Mouse (Mus musculus) erythroblast, adult 5-6 weeks (primary cell): Measurements from ENCODE around the gene Btnl2. TPM values are rescaled to one million over a fixed set of nuclear protein-coding genes. Genes with fewer than 3 reads are reported as not detected.
A peak's percentile ranks its signal among the peaks of the same experiment; 100 is the strongest.

Source experiments
- ATAC-seq: replicated peaks from 2 replicates; pipeline ENCODE4 v1.8.0; 2016; ENCODE audit warnings: moderate number of reproducible peaks, mild to moderate bottlenecking, moderate TSS enrichment, inconsistent platforms; ENCODE audit not compliant: poor library complexity, low FRiP score, severe bottlenecking
- total RNA-seq, 2 experiments: library from RNA; stranded (forward) in 1 of 2; stranded (reverse) in 1 of 2; fragments of 150-400 nt in 1 of 2; fragments of 200-764, 138-1000 nt in 1 of 2; gene quantifications; 2 replicates each; pipeline versions ENCODE4 v1.2.3 to v1.2.4; 2015 to 2017; ENCODE audit warnings: low replicate concordance in 2 of 2

Btnl2 gene
- total RNA-seq, 2 experiments from 2014 or later, result 0.09 to 0.96 TPM

DNA sequence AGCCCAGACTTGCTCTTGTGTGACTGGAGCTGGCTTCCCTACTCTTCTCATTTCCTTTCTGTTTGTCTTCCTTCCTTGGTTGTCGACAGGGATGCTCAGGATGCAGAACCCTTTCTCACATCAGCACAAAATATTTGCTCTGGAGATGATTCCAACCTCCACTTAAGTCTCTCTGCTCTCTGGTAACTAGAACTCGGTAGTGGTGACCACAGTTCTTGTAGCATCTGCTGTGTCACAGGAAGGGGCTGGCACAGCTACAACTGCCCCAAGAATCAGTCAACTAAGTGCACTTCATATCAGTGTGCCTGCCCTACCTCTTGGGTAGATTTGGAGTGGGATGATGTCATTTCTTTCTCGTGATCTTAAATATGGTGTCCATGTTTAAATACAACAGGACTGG is 8.6 kb upstream of the Btnl2 start:
- no peak for ATAC-seq

DNA sequence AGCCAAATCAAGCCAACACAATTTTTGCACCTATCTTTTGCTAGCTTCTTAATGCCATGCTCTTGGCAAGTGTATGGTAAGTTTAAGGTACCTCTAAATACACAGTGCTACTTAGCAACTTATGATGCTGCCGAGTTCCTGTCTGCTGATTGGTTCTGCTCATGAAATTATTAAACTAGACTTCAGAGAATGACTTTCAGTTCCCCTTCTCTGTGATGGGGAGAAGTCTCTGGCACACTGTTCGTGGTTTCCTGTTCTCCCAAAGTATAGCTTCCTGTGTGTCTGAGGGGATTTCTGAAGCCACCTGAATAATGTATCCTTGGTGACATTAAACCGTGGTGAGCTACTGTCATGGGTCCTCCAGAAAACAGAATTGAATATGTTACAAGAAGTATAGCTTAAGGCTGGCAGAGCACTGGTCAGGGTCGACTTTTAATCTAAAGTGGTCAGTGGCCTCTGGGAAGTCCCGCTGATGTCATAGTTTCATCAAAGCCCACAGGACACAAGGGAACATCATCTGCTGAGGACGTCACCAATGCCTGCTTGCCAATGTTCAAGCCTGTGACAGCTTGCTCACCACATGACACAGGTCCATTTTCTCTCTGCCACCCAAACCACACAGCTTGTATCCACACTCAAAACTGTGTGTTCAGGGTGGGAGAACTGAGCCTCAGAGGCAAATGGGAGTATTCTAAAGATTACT is 6.9 kb upstream of the Btnl2 start:
- no peak for ATAC-seq

DNA sequence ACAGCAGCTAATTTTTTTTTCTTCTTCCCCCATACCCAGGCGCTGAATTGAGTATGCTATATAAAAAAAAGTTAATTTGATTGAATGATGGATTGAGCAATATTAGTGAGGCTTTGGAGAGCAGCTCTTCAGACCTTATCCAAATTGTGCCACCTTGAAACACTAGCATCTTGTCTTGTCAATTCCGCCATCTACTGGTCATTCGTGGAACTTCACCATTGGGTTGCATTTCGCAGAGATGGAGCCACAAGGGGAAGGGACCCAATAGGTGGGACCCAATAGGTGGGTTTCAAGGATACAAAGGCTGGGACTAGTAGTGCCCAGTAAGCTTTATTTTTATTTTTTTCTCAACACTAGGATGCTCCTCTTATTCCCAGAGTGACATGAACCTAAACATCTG is 5.2 kb upstream of the Btnl2 start:
- ATAC-seq, result peak; percentile 75

DNA sequence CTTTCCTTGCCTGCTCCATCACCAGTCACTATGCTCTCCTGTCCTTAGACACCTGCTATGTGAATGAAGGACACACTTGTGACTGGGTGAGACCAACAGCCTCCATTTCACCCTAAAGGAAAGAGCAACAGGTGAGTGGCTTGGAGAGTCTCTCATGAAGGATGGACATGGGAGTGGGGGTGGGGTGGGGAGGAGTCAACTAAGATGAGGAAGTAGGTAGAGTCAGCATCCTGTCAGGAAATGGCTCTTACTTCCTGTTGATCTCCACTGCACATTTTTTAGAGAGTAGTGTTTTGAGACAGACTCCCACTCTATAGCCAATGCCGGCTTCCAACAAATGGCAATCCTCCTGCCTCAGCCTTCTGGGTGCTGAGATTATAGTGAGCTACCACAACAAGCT is 318 bp downstream of the Btnl2 start:
- no peak for ATAC-seq

DNA sequence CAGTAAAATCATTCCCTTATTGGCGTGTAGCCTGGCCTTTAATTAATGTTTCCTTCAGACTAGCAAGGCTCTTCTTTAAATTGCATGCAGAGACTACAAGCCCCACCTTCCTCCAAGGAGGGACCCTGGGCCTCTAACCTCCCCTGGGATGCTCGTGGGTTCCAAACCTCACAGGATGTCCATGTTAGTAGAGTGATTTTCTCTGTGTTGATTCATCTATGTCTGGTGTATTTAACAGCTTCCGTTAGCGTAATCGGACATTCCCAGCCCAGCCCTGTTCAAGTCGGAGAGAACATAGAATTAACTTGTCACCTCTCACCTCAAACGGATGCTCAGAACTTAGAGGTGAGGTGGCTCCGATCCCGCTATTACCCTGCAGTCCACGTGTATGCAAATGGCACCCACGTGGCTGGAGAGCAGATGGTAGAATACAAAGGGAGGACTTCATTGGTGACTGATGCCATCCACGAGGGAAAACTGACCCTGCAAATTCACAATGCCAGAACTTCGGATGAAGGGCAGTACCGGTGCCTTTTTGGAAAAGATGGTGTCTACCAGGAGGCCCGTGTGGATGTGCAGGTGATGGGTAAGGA is 8.4 kb downstream of the Btnl2 start:
- ATAC-seq, result no peak

DNA sequence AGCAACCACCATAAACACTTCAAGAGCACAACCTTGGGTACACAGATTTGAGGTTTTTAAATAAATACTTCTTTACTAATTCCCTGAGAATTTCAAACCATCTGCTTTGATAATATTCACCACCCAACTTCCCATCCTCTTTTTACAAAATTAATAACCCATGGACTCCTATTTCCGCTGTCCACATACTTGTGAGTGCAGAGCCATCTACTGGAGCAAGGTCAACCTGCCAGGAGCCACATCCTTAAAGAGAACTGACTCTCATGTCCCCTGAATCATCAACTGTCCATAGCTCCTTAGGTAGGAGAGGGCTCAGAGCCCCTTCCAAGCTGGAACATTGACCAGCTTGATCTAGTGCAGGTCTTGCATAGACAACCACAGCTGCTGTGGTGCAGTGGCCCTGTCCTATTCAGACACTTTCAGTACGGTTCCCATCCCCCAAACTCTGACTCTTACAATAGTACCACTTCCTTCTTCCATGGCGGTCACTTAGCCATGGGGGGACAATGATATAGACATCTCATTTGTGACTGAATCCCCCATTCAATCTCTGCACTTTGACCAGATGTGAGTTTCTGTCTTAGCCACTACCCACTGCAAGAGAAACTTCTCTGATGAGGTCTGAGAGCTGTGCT is 9.2 kb downstream of the Btnl2 start:
- ATAC-seq, result no peak

DNA sequence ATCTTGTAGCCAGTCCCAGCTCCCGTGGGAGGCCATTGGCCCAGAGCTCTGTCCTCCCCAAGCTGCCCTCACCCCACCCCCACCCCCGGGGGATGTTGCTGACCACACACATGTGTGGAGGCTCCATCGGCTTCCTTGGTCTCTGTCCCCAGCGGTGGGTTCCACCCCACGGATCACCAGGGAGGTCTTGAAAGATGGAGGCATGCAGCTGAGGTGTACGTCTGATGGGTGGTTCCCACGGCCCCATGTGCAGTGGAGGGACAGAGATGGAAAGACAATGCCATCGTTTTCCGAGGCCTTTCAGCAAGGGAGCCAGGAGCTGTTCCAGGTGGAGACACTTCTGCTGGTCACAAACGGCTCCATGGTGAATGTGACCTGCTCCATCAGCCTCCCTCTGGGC is 10.4 kb downstream of the Btnl2 start:
- ATAC-seq, result no peak

DNA sequence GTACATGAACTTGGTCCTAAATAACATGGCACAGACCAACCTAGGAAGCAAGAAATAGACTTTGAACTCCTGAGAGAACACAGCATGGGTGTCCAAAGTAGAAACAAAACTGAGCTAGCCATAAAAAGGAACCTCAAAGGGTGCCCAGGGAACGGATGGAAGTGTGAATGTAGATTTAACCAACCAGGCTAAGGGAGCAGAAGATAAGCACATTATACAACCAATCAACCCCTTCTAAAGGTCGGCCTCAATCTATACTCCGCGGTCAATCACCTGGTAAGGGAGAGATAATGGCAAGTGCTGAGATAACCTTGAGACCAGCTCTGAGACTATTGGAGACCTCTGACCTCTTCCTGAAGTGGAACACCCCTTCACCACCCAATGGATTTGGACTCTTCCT is 15.9 kb downstream of the Btnl2 start:
- no peak for ATAC-seq

DNA sequence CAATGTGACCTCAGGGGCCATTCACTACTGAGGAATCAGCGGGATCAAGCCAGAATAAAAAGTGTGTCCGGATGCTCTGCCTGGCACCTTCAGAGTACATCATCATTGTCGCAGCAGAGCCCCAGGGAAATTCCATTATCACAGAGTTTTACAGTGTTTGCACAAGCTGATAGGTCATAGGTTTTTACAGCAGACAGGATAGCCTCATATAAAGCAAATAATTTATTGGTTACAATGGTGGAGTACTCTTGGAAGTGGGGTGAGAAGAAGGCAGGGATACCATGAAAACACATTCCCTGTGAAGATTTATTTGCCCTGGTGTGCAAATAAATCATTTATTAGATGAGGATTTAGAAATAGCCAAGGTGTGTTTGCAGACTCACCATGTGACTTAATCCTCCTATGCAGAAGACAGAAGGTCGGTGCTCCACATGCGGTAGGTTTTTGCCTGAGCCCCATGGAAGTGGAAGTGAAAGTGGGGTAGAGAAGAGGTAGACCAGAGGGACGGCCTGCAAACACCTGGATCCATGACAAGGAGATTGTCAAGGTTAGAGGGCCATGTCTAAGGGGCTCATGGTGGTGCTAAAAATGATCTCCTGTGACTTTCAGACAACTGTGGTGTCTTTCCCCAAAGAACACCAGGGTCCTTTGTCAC is 18.6 kb downstream of the Btnl2 start:
- no peak for ATAC-seq

DNA sequence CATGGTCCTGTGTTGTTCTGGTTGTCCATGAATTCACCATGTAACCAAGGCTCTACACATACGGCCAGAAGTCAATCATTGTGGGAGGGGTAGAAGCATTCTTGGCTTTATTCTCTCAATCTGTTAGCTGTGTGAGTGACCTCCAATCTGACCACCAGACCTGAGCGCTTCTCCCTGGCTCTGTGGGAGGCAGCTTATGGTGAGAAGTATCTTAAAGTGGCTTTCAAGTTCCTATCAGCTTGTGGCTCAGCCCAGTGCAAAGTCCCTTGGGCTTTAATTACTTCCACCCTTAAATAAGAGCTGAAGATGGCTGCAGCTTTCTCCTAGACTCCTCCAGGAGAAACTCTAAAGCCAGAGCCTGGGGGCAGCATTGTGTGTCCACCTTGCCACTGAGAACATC is 22.2 kb downstream of the Btnl2 start, which contains the start of gene Btnl1:
Btnl1 (plus strand) TSS at position 286 of the 400 bp plus-strand sequence.
- ATAC-seq, result no peak

DNA sequence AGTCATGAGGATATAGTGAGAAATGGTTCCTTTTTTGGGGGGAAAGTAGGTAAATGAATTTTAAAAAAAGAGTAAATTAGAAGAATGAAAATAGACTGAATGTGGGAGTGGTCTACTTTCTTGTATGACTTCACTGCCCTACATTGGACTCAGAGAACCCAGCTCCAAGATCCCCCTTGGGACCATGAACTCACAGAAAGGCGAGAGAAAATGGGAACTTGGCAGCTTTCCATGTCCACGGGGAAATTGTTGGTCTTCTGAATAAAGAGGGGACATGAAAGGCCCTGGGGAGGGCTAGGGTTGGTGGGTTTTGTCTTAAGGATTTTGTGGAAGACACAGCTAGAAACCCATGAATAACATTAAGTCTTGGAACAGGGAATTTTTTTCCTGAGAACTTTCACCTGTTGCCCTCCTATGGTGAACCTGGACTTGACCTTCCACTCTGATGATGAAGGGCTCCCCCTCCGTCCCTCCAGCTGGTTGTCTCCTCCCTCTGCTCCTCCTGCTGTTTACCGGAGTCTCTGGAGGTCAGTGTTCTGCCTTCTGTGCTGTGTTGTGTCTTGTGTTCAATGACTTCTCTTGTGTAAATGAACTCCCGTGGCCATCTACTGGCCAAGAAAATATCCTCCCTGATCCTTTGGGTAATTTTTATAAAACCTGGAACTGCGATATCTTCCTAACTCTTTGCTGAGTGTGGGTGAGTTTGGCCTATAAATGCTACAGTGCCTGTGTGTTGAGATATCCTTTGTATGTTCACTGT is 23.0 kb downstream of the Btnl2 start:
- no peak for ATAC-seq

DNA sequence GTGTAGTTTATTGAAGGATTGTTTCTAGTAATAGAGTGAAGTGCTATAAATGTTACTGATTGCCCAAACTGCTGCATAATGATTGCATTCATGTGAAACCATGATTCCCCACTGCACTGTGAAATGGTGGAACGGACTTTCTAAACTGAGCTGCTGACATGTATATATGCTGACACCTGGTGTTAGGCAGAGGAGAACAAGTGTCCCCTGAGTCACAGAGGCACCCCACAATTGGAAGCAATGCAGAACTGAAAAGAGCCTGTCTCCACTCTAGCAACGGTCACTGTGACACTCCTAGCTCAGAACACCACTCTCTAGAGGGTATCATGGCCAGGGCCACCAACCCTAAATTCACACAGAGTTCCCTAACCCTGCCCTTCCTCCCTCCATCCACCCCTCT is 24.1 kb downstream of the Btnl2 start:
- no peak for ATAC-seq

DNA sequence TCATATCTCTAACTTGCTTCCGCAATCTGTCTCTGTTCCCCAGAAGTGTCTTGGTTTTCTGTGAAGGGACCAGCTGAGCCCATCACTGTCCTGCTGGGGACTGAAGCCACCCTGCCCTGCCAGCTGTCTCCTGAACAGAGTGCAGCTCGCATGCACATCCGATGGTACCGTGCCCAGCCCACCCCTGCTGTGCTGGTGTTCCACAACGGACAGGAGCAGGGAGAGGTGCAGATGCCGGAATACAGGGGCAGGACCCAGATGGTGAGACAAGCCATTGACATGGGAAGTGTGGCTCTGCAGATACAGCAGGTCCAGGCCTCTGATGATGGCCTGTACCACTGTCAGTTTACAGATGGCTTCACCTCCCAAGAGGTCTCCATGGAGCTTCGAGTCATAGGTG is 24.8 kb downstream of the Btnl2 start:
- no peak for ATAC-seq

DNA sequence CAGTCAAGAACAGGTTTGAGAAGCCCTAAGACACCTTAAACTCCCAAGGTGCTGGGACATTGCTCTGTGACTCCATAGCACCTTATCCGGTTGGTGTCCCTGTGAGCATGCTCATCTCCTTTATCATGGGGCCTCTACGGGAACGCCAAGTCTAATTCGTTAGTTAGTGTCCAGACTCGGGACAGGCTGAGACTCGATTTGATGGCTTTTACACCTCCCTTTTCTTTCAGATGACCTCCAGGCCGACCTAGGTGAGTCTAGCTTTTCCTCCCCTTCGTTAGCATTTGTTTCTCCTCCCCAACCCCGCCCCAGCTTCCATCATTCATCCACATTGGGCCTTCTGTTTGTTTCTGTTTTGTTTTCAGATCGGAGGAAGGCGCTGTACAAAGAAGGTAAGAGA is 27.3 kb downstream of the Btnl2 start:
- no peak for ATAC-seq

DNA sequence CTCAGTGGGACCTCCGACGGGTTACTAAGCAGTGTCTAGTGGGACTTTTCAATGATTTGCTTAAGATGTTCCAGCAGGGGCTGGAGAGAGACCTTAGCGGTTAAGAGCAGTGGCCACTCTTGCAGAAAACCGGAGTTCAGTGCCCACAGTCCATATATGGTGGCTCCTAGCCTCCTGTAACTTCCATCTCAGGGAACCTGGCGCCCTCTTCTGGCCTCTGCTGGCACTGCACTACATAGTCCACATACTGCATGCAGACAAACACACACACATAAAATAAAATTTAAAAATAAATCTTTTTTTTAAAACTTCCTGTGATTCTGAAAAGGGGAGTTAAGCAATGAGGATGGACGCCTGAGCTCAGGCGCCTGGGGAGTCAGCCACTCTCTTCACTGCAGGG is 28.6 kb downstream of the Btnl2 start:
- no peak for ATAC-seq

DNA sequence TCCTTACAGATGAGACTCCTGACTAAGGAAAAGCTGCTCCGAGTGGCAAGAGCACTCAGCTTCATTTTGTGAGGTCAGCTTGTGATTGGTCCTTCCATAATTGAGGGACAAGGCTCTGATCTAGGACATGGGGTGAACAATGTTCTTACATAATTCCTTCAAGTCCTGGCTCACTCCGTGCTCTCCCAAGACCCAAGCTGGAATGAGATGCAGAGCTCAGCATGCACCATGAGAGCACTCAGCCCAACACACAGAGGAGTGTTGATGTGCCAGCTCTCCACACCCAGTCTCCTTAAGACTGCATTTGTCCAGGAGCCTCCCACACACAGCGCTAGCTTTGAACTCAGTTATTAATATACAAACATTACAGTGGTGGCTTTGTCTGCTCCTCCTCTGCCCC is 30.1 kb downstream of the Btnl2 start:
- ATAC-seq, result no peak

DNA sequence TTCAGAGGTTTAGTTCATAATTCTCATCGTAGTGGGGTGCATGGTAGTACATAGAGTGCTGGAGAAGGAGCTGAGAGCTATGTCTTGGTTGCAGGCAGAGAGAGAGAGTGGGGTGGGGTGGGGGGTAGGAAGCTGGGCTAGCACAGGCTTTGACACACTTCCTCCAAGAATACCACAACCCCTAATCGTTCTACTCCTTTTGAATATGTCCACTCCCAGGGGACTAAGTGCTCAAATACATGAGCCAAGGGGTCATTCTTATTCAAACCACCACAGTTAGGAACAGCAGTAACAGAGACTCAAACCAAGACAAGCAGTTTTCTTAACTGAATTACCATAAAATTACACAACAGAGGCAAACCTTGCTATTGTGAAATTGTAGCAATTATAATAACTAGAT is 32.0 kb downstream of the Btnl2 start:
- no peak for ATAC-seq

DNA sequence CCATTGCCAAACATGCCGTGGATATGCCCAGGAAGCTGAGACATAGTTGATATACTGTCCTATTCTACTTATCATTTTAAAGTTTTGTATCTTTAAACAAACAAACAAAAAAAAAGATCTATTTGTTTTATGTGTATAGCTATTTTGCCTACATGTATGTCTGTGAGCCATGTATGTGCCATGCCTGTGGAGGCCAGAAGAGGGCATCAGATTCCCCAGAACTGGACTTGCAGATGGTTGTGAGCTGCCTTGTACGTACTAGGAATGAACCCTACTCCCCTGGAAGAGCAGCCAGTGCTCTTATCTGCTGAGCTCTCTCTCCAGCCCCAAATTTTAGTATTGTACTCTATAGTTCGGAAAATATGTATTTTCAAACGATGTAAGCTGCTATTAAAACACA is 33.9 kb downstream of the Btnl2 start:
- no peak for ATAC-seq

DNA sequence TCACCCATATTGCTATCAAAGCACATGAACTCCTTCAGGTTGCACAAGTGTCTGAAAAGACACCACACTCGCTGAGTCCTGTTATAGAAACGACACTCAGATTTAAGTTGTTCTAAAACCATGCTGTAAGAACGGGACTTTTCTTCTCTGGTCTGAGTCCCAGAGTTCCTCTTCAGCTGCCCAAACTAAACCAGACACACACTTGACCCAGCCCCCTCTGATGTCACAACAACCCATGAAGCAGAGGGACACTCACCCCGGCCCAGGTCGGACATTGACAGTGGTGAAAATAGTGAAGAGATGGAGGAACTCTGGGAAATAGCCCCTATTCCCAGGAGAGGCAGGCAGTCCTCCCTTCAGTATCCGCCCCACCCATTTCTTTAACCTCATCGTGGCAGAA is 36.9 kb downstream of the Btnl2 start:
- ATAC-seq, result no peak

DNA sequence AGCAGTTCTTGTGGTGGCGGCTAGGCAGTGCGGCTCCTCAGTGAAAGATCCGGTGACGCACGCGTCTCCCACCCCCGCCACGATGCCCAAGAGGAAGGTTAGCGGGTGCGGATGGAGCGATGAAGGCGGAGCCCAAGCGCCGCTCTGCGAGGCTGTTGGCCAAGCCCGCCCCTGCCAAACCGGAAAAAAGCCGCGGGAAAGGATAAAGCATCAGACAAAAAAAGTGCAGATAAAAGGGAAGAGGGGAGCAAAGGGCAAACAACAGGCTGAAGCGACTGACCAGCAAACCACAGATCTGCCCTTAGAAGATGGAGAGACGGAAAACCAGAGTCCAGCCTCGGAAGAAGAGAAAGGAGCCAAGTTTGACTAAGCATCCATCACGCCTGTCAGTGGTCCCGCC is 37.7 kb downstream of the Btnl2 start:
- ATAC-seq, result no peak
